Mouse (Mus musculus): ENCODE data around the gene Invs. TPM values are rescaled to one million over a fixed set of nuclear protein-coding genes. Genes with fewer than 3 reads are reported as not detected.
A peak's percentile ranks its signal among the peaks of the same experiment; 100 is the strongest.

Invs gene
- total and polyA plus RNA-seq, 3 experiments = 5.1 to 6.9 (median 5.7) TPM

DNA sequence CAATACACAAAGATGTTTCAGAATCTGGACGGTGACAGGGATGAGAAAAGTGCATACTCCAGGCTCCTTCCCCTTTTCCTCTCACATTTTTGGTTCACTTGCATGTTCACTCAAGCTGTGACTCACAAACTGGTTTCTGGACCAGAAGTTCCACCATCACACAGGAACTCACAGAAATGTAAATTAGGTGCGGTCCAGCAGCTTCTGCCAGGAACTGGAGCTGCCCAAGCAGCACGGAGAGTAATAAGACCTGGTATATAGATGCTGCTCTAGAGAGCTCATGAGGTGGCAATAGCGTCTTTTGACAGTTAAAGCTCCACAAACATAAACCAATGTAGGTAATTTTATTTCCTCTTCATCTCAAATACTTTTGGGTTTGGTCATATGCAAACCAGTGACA is 37.1 kb upstream of the Invs start:
- dilution Hi-C loops (cut with MboI; ENCODE audit: extremely low pct_ligation_motif_present, extremely low pct_unique_long_range_greater_than_20kb, low sequenced_read_pairs) (no loop called here), in situ Hi-C loops (cut with MboI; ENCODE audit: low pct_ligation_motif_present, low pct_unique_long_range_greater_than_20kb, low sequenced_read_pairs) (no loop called here)
- TF ChIP-seq MAZ (IDR thresholded peaks at IDR 0.05; ENCODE audit: low read depth, low read length) (no peak), NELFE (IDR thresholded peaks at IDR 0.05; ENCODE audit: low read depth, low read length) (no peak), IRF4 (IDR thresholded peaks at IDR 0.05; ENCODE audit: low read depth, low read length) (0 out of 2 replicates have a peak, but pooled peaks have one; percentile 55), ELF1 (IDR thresholded peaks at IDR 0.05; ENCODE audit: low read depth, low read length) (peak; percentile 66), ETS1 (conservative IDR thresholded peaks at IDR 0.05; ENCODE audit: low read depth, low read length) (peak; percentile 84), EP300 (IDR thresholded peaks at IDR 0.05; ENCODE audit: low read length) (peak; percentile 54; the same call in 1 of the 2 replicates), MXI1 (IDR thresholded peaks at IDR 0.05; ENCODE audit: low read depth, low read length) (peak; percentile 47; the same call in 1 of the 2 replicates), POLR2A (IDR thresholded peaks at IDR 0.05; ENCODE audit: low read depth, low read length) (peak; percentile 42; the same call in 1 of the 2 replicates), TCF12 (IDR thresholded peaks at IDR 0.05; ENCODE audit: low read depth, low read length) (peak; percentile 60; the same call in 1 of the 2 replicates), TBP (conservative IDR thresholded peaks at IDR 0.05; ENCODE audit: low read depth, low read length) (peak; percentile 63; the same call in 1 of the 2 replicates), RAD21 (IDR thresholded peaks at IDR 0.05; ENCODE audit: low read depth, low read length) (no peak; the same call in 1 of the 2 replicates), BHLHE40 (IDR thresholded peaks at IDR 0.05; ENCODE audit: low read depth, low read length) (peak; percentile 31; the same call in 1 of the 2 replicates), MEF2A (IDR thresholded peaks at IDR 0.05; ENCODE audit: borderline replicate concordance, low read depth, low read length) (peak; percentile 43; the same call in 1 of the 2 replicates), SIN3A (IDR thresholded peaks at IDR 0.05; ENCODE audit: low read length) (peak; percentile 79), JUN (IDR thresholded peaks at IDR 0.05; ENCODE audit: insufficient read depth, low read depth, low read length) (peak; percentile 23; the same call in 1 of the 2 replicates), ZKSCAN1 (IDR thresholded peaks at IDR 0.05; ENCODE audit: borderline replicate concordance, low read depth, low read length) (no peak)
- Histone ChIP-seq H3K27ac (ENCODE audit: insufficient read depth, low read depth) (peak overlapping the region; percentile 61), H3K4me2 (ENCODE audit: insufficient read depth, low read depth, poor library complexity, severe bottlenecking) (peak overlapping the region; percentile 43), H3K4me3 (replicated peaks in 1 of 3; ENCODE audit: low read depth in 2 of 3, low read length in 2 of 3, poor library complexity in 1 of 3) (peak overlapping the region in 2 of 3 experiments; percentile 43 to 50), H3K79me2 (replicated peaks; ENCODE audit: control insufficient read depth, extremely low read depth, insufficient read depth, poor library complexity, severe bottlenecking) (peaks cover 10% of the 10 kb centered on the region), H3K36me3 (replicated peaks in 1 of 2; ENCODE audit: control insufficient read depth in 1 of 2, insufficient read depth in 1 of 2, low read length in 1 of 2) (peaks cover 6 to 23% of the 10 kb centered on the region in 2 experiments), H3K4me1 (ENCODE audit: control insufficient read depth in 1 of 2, insufficient read depth in 2 of 2) (peaks cover 3 to 56% of the 10 kb centered on the region in 2 experiments), H3K27me3 (replicated peaks) (no peaks in the 10 kb centered on the region), H3K9me3 (replicated peaks; ENCODE audit: low read length) (no peaks in the 10 kb centered on the region), H3K9ac (ENCODE audit: insufficient read depth, low read depth) (peak overlapping the region; percentile 19; the same call in 1 of the 2 replicates)
- DNase-seq (ENCODE audit: extremely low read depth) = peak; percentile 92

DNA sequence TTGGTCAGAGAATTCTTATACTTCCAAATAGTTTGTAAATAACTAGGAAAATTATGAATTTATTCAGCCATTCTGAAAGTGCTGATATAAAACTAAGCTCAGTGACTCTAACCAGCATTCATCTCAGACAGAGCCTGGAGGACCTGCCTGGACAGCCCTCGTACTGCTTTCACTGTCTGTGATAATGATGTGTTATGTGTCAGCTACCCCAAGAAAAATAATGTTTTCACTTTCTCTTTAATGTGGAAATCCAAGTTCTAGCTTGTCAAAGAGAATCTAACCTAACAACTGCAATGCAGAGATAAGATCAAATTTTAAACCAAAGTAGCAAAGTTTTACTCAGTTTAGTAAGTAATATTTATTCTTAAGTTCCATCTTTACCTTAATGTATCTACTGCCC is 35.8 kb upstream of the Invs start:
- no peaks in the 10 kb centered on the region for H3K27me3 ChIP-seq (replicated peaks)
- peak overlapping the region; percentile 21; the same call in 1 of the 2 replicates for H3K9ac ChIP-seq (ENCODE audit: insufficient read depth, low read depth)
- peak; percentile 52 for DNase-seq (ENCODE audit: extremely low read depth)
- no peaks in the 10 kb centered on the region for H3K9me3 ChIP-seq (replicated peaks; ENCODE audit: low read length)
- peaks cover 10% of the 10 kb centered on the region for H3K79me2 ChIP-seq (replicated peaks; ENCODE audit: control insufficient read depth, extremely low read depth, insufficient read depth, poor library complexity, severe bottlenecking)
- dilution Hi-C loops (cut with MboI; ENCODE audit: extremely low pct_ligation_motif_present, extremely low pct_unique_long_range_greater_than_20kb, low sequenced_read_pairs) = no loop called here
- peaks cover 6 to 13% of the 10 kb centered on the region in 2 experiments for H3K36me3 ChIP-seq (replicated peaks in 1 of 2; ENCODE audit: control insufficient read depth in 1 of 2, insufficient read depth in 1 of 2, low read length in 1 of 2)
- TF ChIP-seq POLR2A (IDR thresholded peaks at IDR 0.05; ENCODE audit: low read depth, low read length) (peak; percentile 5; the same call in 1 of the 2 replicates), IRF4 (IDR thresholded peaks at IDR 0.05; ENCODE audit: low read depth, low read length) (no peak), CHD1 (IDR thresholded peaks at IDR 0.05; ENCODE audit: low read depth, low read length) (peak; percentile 12; the same call in 1 of the 2 replicates)
- peak overlapping the region; percentile 65 for H3K4me2 ChIP-seq (ENCODE audit: insufficient read depth, low read depth, poor library complexity, severe bottlenecking)
- in situ Hi-C loops (cut with MboI; ENCODE audit: low pct_ligation_motif_present, low pct_unique_long_range_greater_than_20kb, low sequenced_read_pairs) = no loop called here
- peaks cover 3 to 46% of the 10 kb centered on the region in 2 experiments for H3K4me1 ChIP-seq (ENCODE audit: control insufficient read depth in 1 of 2, insufficient read depth in 2 of 2)
- peak overlapping the region in 2 of 3 experiments; percentile 48 to 50 for H3K4me3 ChIP-seq (replicated peaks in 1 of 3; ENCODE audit: low read depth in 2 of 3, low read length in 2 of 3, poor library complexity in 1 of 3)
- peak overlapping the region; percentile 89 for H3K27ac ChIP-seq (ENCODE audit: insufficient read depth, low read depth)

Data from CH12.LX (cell line).